Mouse (Mus musculus): ENCODE results near the gene Slc9a3r1.
A peak's percentile ranks its signal among the peaks of the same experiment; 100 is the strongest.

Slc9a3r1 gene

DNA sequence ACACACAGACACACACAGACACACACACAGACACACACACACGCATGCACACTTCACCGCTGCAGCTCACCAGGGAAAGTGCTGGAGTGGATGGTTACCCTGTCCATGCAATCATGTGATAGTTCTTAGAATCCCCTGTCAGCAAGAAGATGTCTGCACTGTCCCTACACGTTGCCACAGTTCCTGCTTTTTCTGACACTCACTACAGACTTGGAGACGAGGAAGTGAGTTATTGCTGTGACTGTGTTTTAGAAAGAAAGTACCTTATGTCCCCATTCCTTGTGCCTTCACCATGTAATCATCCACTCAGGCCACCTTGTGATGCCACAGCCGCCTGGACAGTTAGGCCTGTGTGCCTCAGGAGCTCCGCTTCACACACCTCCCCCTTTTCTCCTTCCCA lies 26.2 kb downstream of the Slc9a3r1 start:
- no peak for DNase-seq (ENCODE audit: low spot score in 2 of 2)

DNA sequence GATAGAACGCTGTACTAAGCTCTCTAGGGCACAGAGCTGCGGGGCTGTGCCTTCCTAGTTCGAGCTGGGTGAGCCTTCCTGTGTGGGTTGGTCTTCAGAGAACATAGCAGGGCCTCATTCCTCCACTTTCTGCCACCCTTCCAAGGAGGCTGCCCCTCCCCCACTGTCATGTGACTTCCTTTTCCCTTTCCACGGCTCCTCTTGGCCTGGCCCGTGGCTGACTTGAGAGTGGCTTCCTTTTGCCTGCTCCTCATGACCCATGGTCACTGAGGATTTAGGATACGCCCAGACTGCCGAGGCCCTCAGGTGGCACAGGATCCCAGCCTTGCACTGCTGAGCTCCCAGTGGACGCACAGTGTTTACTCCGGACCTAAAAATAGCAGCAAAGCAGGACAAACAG lies 29.0 kb downstream of the Slc9a3r1 start:
- no peak for DNase-seq (ENCODE audit: low spot score in 2 of 2)

DNA sequence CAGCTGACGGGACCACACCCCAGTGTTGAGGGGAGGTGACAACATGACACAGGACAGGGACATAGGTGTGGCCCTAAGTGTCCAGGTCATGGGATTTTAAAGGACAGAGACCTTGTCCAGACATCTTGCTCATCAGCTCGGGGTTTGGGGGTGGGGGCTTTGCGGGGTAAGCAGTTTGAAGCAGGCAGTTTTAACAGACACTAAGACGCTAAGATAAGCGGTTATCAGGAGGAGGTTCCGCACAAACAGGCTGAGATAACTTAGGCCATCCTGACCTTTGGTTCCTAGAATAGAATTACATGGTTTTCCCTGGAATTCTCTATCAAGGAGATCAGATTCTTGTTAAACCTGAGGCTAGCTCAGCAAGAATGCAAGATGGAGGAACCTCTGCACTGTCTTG lies 31.6 kb downstream of the Slc9a3r1 start:
- no peak for DNase-seq (ENCODE audit: low spot score in 2 of 2)

DNA sequence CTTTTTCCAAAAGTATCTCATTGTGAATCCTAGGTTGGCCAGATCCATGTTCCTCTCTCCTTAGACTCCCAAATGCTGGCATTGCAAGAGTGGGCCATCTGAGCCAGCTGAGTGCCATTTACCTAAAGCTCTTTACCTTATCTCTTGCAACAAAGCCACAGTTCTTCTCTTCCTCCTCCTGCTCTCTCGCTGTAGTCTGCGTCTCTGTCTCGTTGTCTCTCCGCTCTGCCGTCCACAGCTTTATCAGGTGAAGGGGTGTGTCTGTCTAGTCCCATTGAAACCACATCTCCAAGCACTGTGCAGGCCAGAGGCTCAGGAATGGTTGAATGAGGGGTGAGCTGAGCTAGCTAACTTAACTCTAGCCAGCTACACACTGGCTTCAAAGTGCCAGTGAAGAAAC lies 32.8 kb downstream of the Slc9a3r1 start:
- DNase-seq (ENCODE audit: low spot score in 2 of 2) = no peak

DNA sequence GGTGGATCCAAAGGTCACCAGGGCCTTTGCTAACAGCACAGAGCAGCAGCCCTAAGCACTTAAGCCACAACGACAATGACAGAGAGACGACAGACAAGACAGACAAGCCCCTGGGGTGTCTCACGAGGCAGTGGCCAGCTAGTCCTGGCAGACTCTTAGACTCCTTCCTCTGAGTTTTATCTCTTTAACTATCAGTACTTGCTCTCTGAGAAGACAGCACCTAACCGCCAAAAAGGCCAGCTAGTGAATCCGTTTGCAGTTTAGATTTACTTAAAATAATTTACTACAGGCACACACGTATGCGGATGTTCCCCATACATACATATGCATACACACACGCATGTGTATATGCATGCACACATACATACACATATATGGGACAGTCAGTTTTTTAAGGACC lies 34.4 kb downstream of the Slc9a3r1 start:
- DNase-seq (ENCODE audit: low spot score in 2 of 2) = no peak

DNA sequence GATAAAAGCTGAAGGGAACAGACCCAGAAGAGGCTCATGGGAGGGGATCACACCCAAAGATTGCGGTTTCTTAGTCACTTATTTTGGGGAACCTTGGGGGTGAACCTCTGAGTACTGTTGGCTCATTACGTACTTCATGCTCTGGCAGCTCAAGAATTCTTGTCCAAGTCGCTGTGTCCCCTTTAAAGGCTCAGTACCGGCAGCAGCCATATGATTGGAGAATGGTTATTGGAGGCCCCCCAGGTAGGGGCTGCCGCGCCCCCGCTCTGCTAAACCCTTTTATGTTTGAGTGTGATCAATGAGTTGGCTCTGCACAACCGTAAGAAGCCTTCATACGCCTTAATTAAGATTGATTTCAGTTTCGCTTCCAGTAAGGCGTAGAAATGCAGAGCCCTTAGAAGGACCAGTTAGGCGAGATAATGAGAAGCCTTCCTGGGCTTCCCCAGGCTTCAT lies 35.8 kb downstream of the Slc9a3r1 start:
- no peak for DNase-seq (ENCODE audit: low spot score in 2 of 2)

DNA sequence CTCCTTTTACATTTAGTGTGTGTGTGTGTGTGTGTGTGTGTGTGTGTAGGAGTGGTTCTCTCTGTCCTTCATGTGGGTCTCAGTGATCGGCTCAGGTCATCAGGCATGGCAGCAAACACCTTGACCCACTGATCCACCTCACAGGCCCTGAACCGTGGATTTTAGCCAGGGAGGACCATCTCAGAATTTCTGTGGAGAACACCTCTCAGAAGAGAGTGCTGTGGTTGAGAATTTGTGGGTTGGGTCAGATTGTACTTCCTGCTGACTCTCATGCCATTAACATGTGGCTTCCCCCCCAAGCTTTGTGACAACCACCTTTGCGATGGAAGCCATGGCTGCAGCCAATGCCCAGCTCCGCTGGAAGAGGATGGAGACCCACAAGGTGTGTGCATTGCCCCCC lies 37.4 kb downstream of the Slc9a3r1 start:
- no peak for DNase-seq (ENCODE audit: low spot score in 2 of 2)

DNA sequence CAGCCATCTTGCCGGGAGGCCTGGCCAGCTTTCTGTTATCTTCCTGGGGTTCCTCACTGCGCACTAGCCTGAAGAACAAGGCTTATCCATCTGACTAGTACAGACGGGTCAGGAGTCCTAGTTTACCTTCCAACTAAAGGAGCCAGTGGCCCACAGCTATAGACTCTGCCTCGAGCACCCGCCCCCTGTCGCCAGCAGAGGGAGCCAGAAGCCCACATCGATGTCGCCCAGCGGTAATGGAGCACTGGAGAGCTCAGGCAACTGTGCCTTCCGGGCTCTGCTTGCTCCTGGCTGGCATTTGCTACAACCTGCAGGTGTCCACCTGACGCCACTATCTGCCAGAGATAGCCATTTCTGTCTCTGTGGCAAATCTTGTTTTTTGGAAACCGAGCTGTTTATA lies 39.2 kb downstream of the Slc9a3r1 start:
- DNase-seq (ENCODE audit: low spot score in 2 of 2) = peak; percentile 70 to 73

DNA sequence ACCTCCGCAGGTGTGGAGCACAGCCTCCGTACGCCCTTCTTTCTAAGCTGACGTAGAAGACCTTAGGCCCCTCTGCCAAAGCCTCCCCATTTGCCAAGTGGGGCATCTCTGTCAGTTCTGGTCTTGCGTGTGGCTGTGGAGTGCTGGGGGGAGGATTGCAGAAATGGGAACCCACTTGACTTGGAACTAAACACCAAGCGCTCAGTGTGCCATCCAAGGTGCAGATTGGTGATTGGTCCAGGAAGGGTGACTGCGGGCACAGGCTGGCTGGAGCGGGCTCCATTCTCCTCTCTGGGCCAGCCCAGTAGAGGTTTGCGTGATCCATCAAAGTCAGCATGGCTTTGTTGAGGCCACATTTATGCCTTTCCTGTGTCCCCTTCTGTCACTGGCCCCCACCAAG lies 39.6 kb downstream of the Slc9a3r1 start:
- no peak for DNase-seq (ENCODE audit: low spot score in 2 of 2)

DNA sequence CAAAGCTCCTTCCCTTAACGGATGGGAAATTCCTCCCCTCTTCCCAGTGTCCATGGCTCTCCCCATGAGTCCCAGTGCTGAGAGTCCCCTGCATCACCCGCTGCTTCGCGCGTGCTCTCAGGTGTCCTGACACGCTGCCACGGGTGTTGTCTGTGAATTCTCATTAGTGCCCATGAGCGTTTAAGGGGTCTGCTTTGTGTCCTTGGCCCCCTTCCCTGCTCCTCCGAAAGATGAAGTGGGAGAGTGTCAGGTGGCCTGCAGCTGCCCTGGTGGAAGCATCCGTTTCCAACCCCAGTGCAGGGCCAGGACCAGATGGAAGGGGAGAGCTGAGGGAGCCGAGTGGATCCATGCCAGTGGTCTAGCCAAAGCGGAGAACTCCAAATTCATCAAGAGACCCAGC lies 45.0 kb downstream of the Slc9a3r1 start:
- DNase-seq (ENCODE audit: low spot score in 2 of 2) = no peak

DNA sequence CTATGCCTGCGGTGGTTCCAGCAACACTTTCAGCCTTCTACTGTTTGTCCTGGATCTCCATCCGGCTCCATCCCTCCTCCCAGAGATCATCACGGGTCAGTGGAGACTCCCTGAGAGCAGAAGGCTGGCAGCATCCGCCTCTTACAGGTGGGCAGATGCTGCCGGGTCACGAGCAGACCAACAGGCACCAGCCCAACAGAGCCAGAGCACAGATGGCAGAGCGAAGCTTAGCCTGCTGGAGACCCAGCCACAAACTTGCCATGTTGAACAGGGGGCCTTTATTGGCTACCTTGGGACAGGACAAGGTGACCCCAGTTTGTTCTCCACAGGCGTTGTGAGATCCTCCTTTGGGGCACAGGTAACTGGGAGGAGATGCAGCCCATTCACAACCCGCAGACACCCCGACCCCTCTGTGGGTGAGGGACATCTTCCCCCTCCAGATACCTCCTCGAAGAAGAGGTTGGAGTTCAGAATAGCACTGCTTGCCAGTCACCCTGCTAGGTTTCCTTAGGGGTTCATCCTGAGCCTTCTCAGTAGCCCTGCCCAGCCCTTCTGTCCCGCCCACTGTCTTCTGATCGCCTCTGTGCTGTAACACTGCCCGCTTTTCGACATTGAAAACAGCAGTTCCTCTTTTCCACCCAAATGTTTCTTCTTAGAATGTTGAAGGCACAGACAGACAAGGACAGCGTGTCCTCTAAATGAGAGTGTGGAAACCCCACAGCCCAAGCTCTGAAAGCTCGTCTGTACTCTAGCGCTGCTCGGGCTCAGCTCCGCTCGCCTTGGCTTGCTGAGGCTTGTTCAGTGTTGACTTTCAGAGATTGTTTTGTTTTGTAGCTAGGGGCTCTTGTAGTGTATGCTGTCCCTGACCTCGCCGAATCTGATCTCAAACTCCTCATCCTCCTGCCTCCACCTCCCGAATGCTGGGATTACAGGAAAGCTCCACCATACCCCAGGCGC lies 45.9 kb downstream of the Slc9a3r1 start:
- no peak for DNase-seq (ENCODE audit: low spot score in 2 of 2)

DNA sequence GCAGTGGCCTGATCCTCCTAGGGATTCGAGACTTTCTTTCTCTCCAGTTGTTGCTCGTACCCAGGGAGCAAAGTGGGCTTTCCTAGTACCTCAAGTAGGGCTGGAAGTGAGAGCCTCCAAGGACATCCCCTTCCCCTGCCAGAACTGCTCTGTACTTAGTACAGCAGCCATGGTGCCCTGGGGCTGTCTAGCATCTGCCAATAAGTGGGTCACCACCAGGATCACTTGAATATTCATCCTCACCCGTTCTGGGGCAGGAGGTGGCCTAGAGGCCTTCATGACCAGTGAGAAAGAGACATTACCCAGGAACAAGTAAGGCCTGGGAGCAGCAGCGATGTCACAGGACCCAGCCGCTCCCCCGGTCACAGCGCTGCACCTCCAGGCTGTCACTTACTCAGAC lies 46.8 kb downstream of the Slc9a3r1 start:
- no peak for DNase-seq (ENCODE audit: low spot score in 2 of 2)

DNA sequence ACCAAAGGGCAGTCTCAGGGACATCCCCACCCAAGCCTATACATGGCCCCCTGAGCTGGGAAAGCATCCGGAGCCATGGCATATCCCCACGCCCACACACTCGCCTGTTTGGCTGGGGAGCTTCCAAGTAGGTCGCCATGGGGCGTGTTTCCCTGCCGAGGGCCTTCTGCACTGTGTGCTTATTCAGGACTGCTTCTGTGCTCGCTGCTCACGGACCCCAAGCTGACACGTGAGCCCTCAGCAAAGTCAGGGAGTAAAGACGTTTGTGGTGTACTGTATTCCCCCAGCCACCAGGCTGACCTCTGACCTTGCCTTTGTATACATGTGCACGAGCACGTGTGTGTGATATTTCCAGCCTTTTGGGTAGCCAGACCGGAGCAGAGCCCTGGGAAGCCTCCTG lies 49.0 kb downstream of the Slc9a3r1 start:
- DNase-seq (ENCODE audit: low spot score in 2 of 2) = no peak

DNA sequence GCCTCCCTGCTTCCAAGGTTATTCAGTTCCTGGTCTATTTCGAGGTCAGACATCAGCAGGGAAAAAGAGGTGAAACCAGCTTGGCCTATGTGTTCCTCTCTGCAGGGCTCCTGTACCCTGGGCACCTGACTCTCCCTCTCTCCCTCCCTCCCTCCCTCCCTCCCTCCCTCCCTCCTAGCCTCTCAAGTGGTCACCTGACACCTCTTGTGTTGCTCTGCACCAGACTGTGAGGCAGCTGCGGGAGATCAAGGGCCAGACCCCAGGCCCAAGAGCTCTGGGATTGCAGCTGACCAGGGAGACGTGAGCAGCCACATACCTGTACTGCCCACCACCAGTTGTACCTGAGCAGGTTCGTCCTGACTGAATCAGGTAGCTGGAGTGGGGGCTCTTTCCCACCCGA lies 52.0 kb downstream of the Slc9a3r1 start:
- DNase-seq (ENCODE audit: low spot score in 2 of 2) = no peak

DNA sequence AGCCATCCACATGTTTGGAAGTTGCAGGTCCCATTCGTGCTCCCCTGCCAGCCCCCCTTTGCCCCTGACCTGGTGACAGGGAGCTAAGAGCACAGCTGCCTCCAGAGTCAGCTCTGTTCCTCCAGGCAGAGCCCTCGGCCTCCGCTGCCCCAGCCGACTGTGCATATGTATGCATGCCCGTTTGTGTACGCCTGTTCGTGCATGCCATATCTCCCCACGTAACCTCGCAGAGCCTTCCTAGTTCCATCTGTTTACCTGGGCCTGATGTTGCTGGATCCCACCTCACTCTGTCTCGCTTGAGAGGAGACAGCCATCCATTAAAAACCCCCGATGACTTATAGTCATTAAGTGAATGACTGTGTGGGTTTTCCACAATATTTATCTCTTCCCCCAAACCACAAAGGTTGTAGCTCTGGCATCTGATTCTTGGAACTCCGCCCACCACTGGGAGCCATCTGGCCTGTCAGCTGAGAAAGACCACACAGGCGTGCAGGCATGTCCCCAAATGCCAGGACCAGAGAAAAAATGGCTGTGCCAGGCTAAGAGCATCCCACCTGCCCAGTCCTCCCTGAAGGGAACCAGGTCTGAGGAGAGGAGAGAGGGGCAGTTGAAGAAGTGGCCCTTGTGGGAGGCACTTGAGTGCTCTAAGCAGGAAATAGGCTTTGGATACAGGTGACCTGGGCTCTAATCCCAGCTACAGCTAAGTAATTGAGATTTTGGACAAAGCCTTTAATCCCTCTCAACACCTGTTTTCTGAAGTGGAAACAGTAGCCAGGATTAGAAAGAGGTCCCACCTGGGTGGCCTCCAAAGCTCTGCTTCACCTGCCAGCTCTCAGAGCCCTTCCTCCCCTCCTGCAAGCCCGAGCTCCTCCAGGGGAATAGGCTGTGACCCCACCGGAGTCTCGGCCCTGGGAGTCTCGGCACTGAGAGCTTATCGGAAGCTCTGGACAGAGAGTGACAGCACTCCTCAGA lies 54.6 kb downstream of the Slc9a3r1 start:
- no peak for DNase-seq (ENCODE audit: low spot score in 2 of 2)

DNA sequence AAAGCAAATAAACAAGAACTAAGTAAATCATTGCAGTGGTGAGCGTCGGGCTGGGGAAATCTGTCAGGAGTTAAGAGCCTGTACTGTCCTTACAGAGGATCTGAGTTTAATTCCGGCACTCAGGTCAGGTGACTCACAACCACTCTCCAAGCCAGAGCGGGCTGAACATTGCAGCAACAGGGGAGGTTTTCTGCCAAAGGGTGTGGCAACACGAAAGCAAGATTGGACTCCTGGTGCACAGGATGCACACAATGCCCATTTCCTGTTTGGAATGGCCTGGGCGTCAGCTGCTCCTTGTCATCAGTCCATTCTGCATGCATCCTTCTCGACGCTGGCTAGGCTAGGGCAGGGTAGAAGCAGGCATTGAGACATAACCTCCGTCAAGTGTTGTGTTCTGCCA lies 56.1 kb downstream of the Slc9a3r1 start:
- DNase-seq (ENCODE audit: low spot score in 2 of 2) = peak; percentile 24 to 63

DNA sequence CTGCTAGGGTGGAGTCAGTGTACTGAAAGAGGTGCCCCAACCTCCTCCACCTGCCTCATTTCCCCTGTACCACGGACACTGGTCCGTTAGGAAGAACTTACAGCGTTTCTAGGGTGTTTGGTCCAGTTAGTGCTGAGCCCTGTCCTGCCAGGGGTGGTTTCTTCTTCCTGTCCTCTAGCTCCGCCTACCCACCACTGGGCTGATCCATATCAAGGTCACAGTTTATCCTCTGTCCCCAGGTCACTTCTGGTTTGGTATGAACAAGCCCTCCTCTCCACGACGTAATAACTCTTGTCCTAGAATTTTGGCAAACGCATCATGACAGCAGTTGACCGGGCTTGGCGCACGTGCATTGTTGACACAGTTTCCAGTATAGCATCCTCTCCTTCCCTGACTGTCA lies 56.5 kb downstream of the Slc9a3r1 start:
- no peak for DNase-seq (ENCODE audit: low spot score in 2 of 2)

DNA sequence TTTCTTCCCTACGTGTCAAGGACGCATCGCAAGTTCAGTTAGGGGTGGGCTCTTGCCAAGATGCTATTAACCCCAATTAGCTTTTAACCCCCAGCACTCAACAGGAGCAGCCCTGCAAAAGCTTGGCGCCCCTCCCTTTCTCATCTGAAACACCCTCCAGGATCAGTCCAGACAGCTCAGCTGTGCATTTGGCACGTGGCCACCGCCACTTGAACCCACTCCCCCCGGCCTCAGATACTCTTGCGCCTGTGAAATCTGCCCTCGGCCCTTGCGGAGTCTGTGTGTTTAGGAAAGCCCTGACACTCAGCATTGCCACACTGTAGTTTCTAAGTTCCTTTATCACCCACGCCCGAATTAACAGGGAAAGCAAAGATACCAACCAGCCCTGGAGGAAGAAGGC lies 58.9 kb downstream of the Slc9a3r1 start:
- no peak for DNase-seq (ENCODE audit: low spot score in 2 of 2)

DNA sequence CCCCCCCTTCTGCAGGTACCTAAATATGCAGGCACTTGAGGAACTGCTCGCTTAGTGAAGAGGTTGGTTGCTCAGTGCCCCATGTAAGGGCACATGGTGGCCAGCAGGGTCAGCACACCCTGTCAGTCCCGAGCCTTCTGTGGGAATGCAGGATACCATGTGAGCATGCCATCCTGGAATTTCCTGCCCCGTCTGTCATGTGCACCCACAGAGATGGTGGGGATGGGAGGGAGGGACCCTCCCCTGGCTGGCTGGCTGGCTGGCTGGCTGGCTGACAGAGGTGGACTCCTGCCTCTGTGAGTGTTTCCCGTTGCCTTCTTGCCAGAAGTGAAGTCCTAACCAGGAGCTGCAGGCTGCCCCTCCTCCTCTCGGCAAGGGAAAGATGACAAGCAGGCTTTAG lies 59.4 kb downstream of the Slc9a3r1 start:
- no peak for DNase-seq (ENCODE audit: low spot score in 2 of 2)

DNA sequence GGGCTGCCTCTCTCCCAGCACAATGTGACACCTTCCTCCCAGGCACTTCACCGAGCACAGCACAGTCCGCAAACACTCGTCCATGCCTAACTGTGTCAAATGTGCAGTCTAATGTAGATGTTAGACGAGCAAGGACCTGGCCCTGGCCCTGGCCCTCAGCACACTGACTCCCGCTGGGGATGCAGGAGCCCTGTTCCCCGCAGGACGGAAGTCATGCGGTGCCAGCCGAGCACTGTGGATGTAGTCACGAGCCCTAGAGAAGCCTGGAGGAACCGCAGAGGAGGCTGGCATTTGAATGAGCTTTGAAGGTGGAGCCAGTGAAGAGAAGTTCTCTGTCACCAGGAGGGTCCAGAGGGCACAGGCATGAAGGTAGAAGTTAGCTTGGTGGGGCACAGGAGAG lies 60.3 kb downstream of the Slc9a3r1 start:
- no peak for DNase-seq (ENCODE audit: low spot score in 2 of 2)

DNA sequence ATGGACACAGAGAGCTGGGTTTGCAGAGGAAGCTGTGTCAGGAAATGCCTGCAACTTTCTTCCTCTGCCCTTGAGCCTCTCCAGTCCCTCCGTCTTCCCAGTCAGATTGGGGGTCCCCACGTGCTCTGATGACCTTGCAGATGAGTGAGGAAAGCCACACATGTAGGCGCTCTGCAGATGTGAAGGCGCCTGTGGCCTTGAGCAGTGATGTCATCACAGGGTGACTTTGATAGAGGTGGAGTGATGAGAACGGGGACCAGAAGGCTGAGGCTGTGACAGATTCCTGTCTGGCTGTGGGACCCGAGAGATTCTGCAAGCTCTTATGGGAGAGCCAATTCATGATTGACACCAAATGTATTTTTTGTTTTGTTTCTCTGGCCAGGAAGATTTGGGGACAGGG lies 60.7 kb downstream of the Slc9a3r1 start:
- DNase-seq (ENCODE audit: low spot score in 2 of 2) = no peak

DNA sequence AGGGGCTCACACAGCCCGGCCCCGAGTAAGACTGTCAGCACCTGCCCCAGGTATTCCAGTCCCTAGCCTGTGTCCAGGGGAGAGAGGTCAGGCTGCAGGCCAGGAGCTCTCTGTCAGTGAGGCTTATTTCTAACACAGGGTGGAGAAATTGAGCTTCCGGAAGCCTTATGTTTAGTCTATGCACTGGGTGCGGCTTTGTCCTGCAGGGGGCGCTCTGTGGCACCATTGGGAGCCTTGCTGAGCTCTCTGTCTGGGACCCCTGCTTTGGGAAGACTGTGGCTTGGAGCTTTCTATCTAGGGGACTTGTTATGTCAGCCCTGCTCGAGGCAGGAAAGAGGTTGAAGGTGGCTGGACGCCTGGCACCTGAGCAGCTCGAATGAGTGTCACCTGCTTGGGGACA lies 61.7 kb downstream of the Slc9a3r1 start:
- DNase-seq (ENCODE audit: low spot score in 2 of 2) = no peak

DNA sequence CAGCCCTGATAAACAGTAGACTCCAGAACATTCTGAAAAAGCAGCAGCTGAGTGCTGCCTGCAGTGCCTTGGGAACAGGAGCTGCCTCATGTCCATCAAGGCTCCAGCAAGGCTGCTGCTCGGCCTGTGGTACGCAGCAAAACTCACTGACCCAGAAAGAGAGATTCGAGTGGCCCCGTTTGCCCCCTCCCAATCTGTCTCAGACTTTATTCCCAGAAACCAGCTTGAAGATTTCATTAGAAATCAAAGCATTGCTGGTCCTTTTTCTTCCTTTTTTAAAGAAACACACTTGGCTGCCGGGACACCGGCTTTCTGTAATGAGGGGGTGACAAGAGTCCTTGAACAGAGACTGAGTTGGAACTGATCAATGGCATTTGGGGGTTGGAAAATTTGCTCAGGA lies 62.2 kb downstream of the Slc9a3r1 start:
- no peak for DNase-seq (ENCODE audit: low spot score in 2 of 2)

Measured in urinary bladder, adult 18-20 months (tissue).